Mouse (Mus musculus) R1 (cell line): Measurements from ENCODE around the gene Cd2bp2.

Experiments used
- DNase-seq: peaks from one replicate; pipeline ENCODE4 v3.0.0-alpha.2; 2018; ENCODE audit warnings: low read depth, low spot score

Cd2bp2 gene

DNA sequence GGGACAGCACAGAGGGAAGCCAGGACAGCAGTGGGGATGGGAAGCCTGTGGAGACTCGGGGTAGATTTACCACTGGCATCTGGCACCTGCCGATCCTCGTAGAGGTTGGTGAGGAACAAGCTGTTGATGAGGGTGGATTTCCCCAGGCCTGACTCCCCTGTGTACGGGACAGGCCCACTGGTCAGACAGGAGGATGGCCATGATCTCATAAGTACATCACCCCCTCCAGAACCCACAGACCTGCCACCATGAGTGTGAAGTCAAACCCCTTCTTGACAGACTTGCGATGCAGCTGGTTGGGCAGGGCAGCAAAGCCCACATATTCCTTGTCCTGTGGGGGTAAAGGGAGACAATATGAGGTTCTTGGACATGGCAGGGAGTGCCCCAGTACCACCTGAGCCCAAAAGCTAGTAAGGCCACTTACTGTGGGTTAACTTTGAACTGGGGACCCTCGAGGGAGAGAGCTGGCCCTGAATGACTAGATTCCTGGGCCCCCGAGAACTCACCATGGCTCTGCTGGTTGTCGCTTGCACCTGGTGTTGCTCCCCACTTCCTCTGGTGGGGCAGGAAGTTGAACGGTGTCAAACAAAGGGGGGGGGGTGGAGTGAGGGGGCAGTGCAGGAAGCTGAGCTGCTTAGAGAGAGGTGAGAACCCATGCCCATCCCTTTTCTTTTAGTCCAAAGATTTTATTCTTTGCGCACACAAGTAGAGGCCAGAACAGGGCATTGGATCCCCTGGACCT is 22.2 kb upstream of the Cd2bp2 start:
- peak; percentile 80 for DNase-seq

DNA sequence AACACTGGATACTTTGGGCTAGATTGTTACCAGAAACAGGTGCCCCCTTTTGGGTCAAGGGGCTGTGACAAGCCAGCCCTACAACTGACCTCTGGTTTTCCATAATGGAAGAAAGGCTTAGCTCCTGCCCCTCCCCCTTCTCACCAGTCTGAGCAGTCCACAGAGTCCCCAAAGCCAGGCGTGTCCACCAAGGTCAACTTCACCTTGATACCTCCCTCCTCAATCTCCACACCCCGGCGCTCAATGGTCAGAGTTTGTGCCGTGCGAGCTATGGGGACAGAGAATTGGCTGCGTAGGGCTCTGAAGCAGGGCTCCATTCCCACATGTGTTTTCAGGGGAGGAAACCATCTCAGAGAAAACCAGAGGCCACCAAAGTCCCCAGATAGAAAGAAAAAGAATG is 21.6 kb upstream of the Cd2bp2 start:
- DNase-seq: peak; percentile 76

DNA sequence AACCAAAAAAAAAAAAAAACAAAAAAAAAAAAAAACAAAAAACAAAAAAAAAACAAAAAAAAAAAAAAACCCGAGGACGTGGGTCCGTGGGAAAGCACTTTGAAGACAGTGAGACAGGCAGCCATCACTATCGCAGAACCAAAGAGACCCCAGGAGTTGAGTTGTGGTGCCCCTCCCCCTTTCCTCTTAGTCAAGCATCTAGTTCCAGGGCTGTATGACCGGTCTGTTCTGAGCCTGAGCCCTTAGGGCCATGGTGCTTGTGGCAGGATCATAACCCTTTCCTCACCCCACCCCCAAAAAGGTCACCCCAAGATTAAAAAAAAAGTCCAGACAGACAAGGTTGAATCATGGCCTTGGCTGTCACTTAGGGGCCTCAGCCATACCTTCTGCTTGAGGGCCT is 20.5 kb upstream of the Cd2bp2 start:
- DNase-seq: peak; percentile 75

DNA sequence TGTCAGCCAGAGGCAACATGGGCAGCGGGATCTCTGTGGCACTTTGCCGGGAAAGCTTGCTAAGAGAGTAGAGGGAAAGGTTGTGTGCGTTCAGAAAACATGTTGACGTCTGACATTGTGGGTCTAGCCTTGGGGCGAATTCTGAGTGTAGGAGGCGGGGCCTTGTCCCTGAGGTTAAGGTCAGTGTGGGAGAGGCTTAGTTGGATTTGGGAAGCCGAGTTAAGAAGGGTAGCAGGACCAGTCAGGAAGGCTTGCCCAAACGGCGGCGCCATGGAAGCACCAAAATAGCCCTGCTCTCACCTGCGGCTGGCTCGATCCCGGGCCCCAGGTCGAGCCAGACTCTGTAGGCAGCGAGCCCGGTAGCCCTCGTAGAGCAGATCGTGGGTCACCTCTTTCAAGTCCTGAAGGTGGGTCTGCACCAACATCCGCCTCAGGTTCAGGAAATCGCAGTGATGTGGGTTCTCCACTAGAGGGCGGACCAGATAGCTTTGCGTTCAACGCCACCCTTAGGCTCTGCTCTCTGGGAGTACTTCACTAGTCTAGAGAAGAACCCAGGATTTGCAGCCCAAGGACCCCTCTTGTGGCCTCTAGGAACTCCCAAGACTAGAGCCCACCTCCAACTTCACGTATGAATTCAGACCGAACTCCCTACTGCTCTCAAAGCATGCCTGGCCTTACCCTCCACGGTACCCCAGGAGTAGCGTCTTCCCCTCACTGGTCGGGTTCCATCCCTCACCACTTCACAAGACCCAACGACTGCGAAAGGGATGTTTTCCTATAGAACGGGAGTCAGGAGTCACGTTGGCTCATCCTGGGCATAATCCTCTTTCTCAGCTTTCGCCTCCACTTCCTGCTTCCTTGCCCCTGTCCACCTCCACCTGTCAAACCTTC is 19.4 kb upstream of the Cd2bp2 start:
- peak; percentile 94 for DNase-seq

DNA sequence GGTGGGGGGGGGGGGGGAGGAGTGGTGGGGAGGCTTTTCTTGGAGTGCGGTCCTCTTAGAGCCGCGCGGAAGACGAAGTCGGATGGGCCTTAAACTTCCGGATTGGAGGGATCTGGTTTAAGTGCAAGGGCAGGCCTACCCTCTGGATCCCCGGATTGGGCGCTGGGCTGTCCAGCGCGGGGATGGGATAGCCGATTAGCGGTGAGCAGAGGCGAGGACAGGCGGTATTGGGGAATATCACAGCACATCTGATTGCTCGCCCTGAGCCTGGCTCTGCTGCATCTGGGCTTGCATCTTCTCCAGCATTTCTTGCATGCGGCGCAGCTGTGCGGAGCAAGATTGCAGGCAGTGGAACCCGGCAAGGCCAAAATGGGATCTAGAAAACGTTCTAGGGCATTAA is 18.7 kb upstream of the Cd2bp2 start:
- no peak for DNase-seq

DNA sequence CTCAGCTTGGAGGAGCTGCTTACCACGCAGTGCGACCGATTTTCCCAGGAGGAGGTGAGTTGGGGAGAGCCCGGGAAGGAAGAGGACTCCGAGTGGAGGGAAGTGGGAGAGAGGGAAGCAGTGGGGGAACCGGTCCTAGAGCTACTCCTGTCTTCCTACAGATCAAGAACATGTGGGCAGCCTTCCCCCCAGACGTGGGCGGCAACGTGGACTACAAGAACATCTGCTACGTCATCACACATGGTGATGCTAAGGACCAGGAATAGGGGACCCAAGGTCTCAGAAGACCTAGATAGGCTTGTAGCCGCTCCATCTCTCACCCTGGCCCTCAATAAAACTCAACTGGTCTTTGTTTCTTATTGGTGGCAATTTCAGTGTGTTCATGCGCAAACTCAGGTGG is 18.1 kb upstream of the Cd2bp2 start:
- peak; percentile 79 for DNase-seq

DNA sequence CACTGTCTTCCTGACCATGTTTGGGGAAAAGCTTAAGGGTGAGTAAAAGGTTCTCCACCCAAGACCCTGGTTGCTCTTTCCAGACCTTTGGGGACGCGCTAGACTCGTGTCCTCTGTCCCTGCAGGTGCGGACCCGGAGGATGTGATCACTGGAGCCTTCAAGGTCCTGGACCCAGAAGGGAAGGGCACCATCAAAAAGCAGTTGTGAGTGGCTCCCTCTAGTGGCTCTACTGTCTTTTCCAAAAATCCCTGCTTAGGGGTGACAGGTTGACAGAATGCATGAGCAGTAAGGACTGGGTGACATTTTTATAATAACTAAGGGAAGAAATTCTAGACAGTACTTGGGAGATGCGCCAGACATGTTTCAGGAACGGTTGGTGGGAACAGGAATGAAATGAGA is 17.6 kb upstream of the Cd2bp2 start:
- peak; percentile 89 for DNase-seq

DNA sequence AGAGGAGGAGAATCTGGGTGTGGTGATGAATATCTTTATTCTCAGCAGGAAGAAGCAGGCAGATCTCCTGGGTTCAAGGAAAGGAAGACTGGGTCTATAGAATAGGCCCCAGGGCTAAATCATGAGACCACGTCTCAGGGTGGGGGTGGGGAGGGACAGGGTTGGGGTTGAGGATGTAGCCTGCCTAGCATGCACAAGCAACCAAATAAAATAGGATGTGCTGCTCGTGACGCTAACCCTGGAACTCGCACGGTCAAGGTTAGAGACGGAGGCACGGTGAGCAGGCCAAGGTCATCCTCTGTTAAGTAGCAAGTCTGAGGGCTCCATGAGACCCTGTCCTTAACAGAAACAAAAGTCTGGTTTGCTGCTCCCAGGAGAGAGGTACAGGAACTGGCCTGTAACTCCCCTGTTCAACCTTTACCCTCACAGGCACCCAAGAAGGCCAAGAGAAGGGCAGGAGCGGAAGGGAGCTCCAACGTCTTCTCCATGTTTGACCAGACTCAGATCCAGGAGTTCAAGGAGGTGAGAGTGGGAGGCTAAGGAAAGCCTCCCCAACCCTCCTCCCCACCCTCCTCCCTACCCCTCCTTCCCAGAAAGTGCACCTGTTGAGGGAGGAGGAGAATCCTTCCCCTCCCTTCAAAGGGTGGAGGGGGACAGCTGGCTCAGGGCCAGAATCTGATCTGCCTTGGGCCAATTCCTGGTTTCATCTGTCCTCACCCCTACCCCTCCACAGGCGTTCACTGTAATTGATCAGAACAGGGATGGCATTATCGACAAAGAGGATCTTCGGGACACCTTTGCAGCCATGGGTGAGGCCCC is 16.8 kb upstream of the Cd2bp2 start:
- DNase-seq: peak; percentile 98

DNA sequence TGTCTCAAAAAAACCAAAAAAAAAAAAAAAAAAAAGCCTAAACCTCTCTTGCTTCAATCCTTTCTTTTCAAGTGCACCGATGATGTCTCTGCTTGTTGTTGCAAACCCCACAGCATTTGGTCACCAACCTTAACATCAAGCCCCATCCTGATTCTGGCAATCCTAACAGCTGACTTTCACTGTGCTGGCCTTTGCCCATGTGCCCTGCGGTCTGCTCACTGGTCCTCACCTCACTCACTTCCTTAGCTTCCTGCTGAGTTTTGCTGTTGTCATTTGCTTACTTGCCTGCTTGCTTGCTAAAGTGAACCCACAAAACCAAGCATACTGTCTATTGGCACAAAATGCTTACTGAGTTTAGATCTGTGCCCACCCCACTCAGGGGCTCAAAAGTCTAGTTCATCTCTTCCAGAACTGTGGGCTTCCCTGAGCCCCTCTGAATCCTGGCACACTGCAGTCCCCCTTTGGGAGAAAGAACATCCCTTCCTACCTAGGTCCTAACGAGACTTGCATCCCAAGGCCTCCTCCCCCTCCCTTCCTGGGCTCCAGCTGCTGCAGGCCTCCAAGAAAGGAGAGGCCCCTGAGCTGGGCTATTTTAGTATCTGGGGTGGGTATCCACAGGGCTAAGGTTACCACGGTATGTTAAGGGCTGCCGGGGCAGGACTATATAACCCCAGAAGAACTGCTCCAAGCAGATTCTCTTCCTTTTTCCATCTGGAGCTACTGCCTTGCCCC is 15.3 kb upstream of the Cd2bp2 start:
- no peak for DNase-seq

DNA sequence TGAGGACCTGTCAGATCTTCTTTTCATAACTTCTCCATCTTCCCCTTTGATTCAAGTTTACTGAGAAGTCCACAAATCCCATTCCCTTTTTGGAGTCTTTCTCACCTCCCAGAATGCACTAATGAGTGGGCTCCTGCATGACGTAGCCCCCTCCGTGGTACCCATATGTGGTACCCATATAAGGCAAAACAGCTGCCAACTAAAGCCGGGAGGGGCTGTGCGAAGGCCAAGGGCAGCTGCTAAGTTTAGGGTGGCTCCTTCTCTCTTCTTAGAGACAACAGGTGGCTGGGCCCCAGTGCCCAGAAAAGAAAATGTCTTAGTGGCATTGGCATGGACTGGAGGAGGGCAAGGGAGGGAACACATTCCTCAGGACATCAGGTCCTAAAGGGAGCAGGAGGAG is 14.4 kb upstream of the Cd2bp2 start:
- DNase-seq: no peak

DNA sequence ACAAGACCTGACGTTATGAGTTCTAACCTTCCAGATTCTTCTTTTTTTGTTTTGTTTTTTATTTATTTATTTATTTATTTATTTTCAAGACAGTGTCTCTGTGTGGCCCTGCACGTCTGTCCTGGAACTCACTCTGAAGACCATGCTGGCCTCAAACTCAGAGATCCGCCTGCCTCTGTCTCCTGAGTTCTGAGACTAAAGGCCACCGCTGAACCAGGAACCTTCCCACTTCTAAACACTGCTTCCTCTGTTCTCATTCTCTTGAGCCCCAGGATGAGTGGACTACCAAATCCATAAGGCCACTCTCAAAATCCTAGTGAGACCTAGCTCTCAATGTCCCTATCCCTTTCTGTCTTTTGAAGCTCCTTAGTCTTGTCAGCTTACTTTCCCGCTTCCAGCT is 14.0 kb upstream of the Cd2bp2 start:
- no peak for DNase-seq

DNA sequence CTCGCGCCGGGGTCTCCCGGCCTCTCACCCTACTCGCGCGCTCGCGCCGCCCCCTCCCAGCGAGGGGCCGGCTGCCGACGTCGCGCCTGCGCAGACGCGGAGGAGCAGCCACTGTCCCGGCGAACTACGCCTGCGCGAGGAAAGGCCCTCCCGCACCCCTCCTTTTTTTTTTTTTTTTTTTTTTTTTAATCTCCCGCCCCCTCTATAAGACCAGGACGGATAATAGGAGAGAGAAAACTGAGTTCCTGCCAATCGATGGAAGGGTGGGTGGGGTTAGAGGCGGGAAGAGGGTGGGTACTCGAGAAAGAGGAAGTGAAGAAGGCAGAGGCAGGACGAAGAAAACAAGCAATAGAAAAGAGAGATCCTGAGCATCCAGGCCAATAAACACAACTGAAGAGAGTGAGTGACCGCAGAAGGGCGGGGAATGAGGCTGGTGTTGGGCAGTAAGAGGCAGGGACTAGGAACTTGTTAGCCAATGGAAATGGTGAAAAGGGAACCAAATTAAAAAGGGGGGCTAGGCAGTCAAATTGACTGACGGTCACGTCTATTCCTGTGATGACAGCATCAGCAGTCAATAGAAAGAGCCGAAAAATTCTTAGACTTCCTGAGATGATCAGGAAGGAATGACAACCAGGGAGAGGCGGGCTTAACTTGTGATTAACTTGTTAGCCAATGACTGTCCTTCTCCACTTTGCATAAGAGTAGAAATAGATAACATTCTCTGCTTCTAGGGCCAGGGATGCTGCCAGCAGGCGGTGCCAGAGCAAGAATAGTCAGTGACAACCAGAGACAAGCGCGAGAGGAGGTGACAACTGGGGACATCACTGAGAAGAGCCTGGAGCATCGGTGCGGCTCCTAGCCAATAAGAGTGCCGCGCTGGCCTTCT is 12.9 kb upstream of the Cd2bp2 start, which contains the start of gene Mylpf:
TSS of gene Mylpf (plus strand) at position 338 of the 886 bp plus-strand sequence.
- peak; percentile 100 for DNase-seq

DNA sequence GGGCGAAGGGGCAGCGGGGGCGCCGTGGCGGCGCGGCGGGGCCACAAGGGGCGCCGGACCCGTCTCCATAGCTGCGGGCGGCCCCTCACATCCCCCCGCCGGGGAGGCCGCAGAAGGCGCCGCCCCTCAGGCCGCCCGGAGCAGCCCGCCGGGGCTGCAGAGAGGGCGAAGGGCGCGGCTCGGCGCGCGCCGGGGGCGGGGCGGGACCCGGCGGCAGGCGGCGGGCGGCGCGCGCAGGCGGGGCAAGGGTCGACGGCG is 12.4 kb upstream of the Cd2bp2 start, which contains the start of gene Tbc1d10b:
TSS of gene Tbc1d10b (minus strand) at position 174 of the 258 bp plus-strand sequence.
- no peak for DNase-seq

DNA sequence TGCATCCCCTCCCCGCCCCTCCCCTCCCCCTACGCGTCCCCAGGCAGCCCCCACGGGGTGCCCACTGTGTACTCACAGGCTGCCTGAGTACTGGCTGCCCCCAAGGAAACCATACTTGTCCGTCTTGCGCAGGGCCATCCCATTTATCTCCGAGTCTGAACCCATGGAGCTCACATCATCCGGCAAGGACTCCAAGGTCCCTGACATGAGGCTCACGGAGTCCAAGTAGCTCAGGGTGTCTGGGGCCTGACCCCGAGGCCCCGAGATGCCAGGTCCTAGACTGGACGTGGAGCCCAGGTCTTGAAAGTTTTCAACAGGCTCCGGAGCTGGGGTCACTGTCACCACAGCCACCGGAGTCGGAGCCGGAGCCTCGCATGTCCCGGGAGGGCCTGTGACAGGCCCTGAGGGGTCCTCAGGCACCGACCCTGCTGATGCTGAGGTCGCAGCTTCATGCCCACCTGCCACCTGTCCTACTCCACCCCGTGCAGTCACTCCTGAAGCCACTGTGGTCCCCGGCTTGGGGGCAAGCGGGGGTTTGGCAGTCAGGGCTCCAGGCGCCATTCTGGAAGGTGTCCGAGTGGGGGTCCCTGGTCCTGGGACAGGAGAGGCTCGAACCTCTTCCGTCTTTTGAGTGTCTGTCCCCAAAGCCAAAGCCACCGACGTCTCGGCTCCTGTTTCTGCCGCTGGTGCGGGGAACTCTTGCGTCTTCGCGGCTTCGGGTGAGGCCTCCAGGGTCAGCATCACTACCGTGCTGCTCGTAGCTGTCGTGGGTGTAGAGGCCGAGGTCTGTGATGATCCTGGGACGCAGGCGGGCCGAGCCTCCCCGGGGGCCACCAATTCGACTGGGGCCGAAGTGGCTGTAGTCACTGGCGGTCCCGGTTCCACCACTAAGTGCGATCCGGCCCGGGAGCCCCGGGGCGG is 11.8 kb upstream of the Cd2bp2 start:
- no peak for DNase-seq

DNA sequence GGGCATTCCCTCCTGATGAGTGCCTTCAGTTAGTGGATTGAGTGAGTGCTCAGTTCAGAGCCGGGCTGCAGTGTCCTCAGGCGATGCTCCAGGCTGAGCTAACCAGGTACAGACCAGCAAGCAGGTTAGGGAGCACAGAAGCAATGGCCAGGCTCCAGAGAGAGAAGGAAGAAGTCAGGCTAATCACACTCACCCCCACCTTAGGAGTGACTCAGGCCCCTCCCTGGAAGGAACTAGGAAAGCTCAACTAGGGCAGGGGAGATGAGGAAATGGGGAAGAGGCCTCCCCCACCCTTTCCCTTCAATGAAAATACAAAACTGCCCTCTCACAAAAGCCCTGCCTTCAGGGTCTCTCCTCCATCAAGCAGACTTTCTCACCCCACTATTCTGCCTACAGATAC is 10.8 kb upstream of the Cd2bp2 start:
- DNase-seq: no peak

DNA sequence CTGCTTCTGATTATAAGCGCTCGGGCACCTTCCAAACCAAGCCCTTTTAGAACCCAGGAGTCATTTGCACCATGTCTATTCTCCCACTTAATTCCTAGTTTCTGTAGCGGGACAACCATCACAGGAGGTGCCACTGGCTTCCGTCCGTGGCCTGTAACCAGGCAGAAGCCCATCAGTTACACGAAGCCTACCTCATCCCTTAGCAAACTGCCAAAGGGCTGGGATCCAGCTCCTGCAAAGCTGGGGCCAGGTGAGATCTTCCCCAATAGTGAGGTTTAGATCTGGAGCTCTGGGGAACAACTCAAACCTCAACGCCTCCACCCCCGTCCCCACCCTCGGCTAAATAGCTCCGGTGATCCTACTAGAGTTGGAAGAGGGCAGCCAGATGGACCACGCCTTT is 634 bp upstream of the Cd2bp2 start:
- DNase-seq: no peak

DNA sequence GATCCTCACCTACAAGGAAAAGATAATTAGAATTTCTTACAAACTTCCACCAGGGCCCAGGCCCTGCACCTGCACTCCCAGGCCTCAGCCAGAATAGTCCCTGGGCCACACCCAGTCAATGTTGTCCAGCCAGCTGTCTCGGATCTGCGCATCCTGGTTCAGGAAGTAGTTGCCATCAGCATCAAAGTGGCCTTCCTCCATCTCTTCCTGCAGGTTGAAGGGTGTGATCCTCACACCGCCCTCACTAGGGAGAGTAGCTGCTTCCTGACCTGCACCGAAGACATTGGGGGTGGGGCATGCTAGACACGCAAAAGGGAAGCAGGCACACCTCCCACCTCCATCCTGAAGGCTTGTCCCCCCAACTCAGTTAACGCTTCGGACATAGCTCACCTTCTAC is 1.2 kb downstream of the Cd2bp2 start:
- DNase-seq: peak; percentile 90

DNA sequence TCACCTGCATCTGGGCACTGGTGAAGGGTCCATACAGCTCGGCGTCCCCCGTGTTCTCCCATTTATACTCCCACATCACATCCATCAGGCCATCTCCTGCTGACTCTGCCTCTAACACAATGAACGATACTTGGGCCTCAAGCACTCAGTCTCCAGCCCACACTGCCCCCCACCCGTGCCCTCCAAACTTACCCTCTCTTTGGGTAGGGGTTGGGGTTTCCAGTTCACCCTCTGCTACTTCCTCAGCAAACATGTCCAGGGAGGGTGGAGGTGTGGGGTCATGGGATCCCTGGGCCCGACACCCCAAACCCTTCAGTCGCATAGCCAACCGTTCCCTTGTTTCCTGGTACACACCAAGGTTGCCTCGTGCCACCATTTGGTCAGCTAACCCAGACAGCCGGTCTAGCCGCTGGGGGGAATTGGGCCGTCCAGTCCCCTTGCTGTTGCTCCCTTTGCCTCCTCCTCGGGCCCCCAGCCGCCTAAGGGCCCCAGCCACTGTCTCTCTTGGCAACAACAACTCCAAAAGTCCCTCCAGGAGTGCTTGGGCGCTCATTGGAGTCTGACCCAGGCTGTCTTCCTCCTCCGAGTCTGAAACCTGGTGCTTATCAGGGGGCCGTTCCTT is 1.7 kb downstream of the Cd2bp2 start:
- no peak for DNase-seq

DNA sequence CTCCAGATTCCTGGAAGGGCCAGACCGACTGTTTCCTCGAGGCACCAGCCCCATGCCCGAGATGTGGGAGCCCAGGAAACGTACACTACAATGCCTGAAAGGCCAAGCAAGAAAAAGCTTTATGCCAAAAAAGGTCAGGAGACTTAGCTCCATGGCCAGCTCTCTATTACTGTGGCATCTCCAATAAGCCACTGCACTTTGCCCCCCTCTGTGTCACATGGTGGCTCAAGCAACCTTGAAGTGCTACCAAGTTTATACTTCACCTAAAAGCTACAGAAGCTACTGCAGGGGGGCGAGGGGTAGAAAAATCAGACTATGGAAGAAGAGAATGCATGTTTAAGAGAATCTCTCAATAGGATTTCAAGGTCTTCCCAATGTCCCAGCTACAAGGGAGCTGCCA is 2.9 kb downstream of the Cd2bp2 start:
- no peak for DNase-seq
